7 mouse cellular contexts compared by ENCODE assay signal in genomic region chr5:35574653-35575599, GRCm38 (mm10). TPM values are rescaled to one million over a fixed set of nuclear protein-coding genes. Genes with fewer than 3 reads are reported as not detected.
DNase-seq lines count a peak whose midpoint lies in the region; ATAC-seq lines count a peak whose summit lies in the region.

Gene Trmt44, minus strand, starts transcription at chr5:35575070.

- peak within 1 kb of the TSS; percentile 98 for H3K4me2 ChIP-seq in midbrain, embryonic 13.5 days (replicated peaks)

- H3K4me1 ChIP-seq in limb, embryonic 10.5 days: peaks cover 12% of the 10 kb centered on the region
- peaks cover 15% of the 10 kb centered on the region for H3K4me1 ChIP-seq in midbrain, embryonic 13.5 days (replicated peaks)

- peak; percentile 90 for DNase-seq in adrenal gland, adult 8-10 months
- DNase-seq in embryo, embryonic 9.5 days (ENCODE audit: extremely low spot score): peak; percentile 92
- peak; percentile 89 for DNase-seq in kidney, adult 11 months
- peak; percentile 95 for DNase-seq in limb, embryonic 10.5 days (ENCODE audit: low spot score)
- DNase-seq in spleen, adult 12 weeks (ENCODE audit: low spot score): peak; percentile 77

- 4% methylated on average over 56 of the region's 56 CpGs for WGBS in limb, embryonic 10.5 days
- WGBS in midbrain, embryonic 13.5 days: 4% methylated on average over 56 of the region's 56 CpGs

- peaks cover 37% of the 10 kb centered on the region for H3K36me3 ChIP-seq in limb, embryonic 10.5 days
- H3K36me3 ChIP-seq in midbrain, embryonic 13.5 days: peaks cover 31% of the 10 kb centered on the region

- H3K4me3 ChIP-seq in limb, embryonic 10.5 days: peak within 1 kb of the TSS; percentile 82
- peak within 1 kb of the TSS; percentile 94 for H3K4me3 ChIP-seq in midbrain, embryonic 13.5 days (replicated peaks)

- no peaks in the 10 kb centered on the region for H3K27me3 ChIP-seq in limb, embryonic 10.5 days (ENCODE audit: low read depth, poor library complexity, severe bottlenecking)
- peaks cover 16% of the 10 kb centered on the region for H3K27me3 ChIP-seq in midbrain, embryonic 13.5 days

- ATAC-seq in granulocyte monocyte progenitor cell, adult 5-6 weeks (replicated peaks; ENCODE audit: poor library complexity, severe bottlenecking): peak; percentile 94
- ATAC-seq in midbrain, embryonic 13.5 days: peak; percentile 98

- H3K9ac ChIP-seq in midbrain, embryonic 13.5 days (replicated peaks): peak within 1 kb of the TSS; percentile 82

- H3K27ac ChIP-seq in limb, embryonic 10.5 days: peak within 1 kb of the TSS; percentile 91
- peak within 1 kb of the TSS; percentile 88 for H3K27ac ChIP-seq in midbrain, embryonic 13.5 days

- H3K9me3 ChIP-seq in limb, embryonic 10.5 days (replicated peaks): no peaks in the 10 kb centered on the region
- no peaks in the 10 kb centered on the region for H3K9me3 ChIP-seq in midbrain, embryonic 13.5 days

RNA-seq across cellular contexts. Expression of gene Trmt44, which starts in this region (rescaled TPM):
- total RNA-seq in adrenal gland, adult 8-10 months (2022): 10 to 100 TPM in 1 of 4 experiments, 1 to 10 TPM in 3; 6.1 to 11.2 (median 7.7) TPM
- 8.1 and 9.5 TPM in 2 replicates for total RNA-seq in granulocyte monocyte progenitor cell, adult 5-6 weeks (2014; fragmentation: Nextera tagmentation)
- total RNA-seq in granulocyte monocyte progenitor cell, adult 5-6 weeks (2017): 8.5 and 13.3 TPM in 2 replicates
- polyA plus RNA-seq in limb, embryonic 10.5 days (2016; fragmentation: Nextera tagmentation; extraction: Ambion mirVana): 10.1 and 10.6 TPM in 2 replicates
- 7.0 and 7.2 TPM in 2 replicates for polyA plus RNA-seq in midbrain, embryonic 13.5 days (2015; fragmentation: Nextera tagmentation; extraction: Ambion mirVana)

Comparison
In these comparisons a context has a peak if more than half of its experiments do, and no peak if none do; other contexts are left out.
1. Peak in every context shown above with its lines: DNase-seq, ATAC-seq, H3K4me3 ChIP-seq and H3K27ac ChIP-seq.